Mouse (Mus musculus) urinary bladder, postnatal 10 days (tissue): ENCODE data around the gene Bscl2.
"Not testable (repeated sequence)": the region's sequence is repeated elsewhere in the genome, so short reads cannot be mapped to it uniquely, and the experiment has no call there.

ENCODE experiments used
- DNase-seq: peaks from one replicate; pipeline ENCODE4 v3.0.0; 2022; ENCODE audit warnings: low spot score

The Bscl2 gene

DNA sequence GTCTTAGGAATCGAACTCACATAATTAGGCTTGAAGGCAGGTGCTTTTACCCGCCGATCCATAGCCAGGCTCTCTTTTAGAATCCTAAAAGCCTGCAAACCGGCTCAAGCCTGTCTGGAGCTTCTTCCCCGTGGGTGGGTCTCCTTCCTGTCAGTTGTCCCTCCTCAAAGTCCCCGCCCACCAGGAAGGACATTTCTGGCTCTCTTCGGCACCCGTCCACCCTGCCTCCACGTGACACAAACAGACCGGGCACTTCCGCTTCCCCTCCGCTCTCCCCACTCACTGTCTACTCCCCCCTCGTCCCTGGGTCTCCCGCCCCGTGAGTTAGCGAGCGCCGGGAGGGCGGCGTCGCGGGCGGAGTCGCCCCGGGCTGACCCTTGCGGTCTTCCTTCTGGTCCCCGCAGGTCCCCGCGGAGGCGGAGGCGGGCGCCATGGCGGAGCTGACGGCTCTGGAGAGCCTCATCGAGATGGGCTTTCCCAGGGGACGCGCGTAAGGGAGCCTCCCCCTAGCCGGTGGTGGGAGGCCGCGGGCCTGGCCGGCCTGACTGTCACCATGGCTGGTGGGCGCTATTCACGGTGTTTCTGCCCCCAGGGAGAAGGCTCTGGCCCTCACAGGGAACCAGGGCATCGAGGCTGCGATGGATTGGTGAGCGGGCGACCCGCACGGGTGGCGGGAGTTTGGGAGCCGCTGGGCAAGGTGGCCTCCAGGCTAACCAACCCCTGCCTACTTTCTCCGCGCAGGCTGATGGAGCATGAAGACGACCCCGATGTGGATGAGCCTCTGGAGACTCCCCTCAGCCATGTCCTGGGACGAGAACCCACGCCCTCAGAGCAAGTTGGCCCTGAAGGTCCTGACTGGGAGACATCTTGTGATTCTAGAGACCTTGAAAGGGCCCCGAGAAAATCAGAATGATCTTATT, 34.3 kb downstream of the Bscl2 start, which contains the start of gene Ubxn1:
Ubxn1 (plus strand) TSS at position 230 of the 920 bp plus-strand sequence.
- DNase-seq: peak; percentile 86

GRCm38 (mm10) chr19:8872266-8872840, 35.1 kb downstream of the Bscl2 start:
- DNase-seq: no peak

DNA sequence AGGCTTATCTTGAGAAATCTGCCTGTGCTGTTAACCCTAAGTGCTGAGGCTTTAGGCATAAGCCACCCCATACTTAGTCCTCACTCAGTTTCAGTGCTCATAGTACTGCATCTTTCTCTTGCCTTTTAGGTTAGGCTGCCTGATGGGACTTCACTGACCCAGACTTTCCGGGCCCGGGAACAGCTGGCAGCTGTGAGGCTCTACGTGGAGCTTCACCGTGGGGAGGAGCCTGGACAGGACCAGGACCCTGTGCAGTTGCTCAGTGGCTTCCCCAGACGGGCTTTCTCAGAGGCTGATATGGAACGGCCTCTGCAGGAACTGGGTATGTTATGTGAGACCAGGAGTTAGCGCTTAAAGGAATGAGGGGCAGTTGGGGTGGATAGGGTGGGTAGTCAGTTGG, 37.8 kb downstream of the Bscl2 start:
- DNase-seq: no peak

DNA sequence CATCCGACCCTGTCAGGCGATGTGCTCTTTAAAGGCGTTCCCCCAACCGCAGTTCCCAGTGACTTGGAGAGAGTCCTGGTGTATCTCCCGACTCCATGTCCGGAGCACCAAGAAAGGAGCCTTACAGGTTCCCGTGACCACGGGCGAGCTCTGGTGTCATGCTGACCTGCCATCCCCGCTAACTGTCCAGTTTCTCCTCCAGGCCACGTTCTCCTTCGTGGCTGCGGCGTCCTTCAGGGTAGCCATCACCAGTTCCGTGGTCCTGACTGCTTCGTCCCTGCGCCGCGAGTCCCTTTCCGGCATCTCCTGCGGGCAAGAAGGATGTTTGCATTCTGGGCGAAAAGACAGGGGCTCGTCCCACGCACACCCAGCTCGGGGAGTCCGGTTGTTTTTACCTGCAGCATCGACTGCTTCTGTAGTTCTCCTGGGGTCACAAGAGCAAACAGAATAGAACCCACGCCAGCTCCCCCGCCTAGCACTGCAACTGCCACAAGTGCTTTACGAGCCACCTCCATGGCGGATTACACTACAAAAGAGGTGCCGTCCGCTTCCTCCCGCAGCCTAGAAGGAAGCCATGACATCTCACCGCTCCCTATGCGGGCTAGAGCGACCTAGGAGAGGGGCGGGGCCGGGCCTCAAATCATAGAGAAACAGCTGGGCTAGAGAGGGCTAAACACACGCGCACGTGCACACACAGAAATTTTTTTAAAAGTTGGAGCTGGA, 43.2 kb downstream of the Bscl2 start, which contains the start of gene Uqcc3:
Uqcc3 (minus strand) TSS at position 613 of the 723 bp plus-strand sequence.
- peak; percentile 54 for DNase-seq

DNA sequence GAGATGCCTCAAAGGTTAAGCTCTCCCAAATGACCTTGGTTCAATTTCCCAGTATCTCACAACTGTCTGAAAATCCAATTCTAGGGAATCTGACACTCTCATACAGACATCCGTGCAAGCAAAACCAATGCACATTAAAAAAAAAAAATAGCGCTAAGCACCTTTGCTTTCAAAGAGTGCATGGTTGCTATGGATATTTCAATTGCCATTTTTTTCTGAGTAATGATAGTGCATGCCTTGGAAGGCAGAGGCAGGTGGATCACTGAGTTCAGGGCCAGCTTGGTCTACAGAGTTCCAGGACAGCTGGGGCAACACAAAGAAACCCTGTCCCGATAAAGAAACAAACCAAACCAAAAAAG, 43.7 kb downstream of the Bscl2 start:
- DNase-seq: no peak

- no peak for DNase-seq
Measured at GRCm38 (mm10) chr19:8883616-8884015, 46.3 kb downstream of the Bscl2 start, which contains the start of the genes Lbhd1 and Gm49403. Gene Lbhd1, plus strand, starts transcription at chr19:8883732. Gene Gm49403, plus strand, starts transcription at chr19:8883930.

DNA sequence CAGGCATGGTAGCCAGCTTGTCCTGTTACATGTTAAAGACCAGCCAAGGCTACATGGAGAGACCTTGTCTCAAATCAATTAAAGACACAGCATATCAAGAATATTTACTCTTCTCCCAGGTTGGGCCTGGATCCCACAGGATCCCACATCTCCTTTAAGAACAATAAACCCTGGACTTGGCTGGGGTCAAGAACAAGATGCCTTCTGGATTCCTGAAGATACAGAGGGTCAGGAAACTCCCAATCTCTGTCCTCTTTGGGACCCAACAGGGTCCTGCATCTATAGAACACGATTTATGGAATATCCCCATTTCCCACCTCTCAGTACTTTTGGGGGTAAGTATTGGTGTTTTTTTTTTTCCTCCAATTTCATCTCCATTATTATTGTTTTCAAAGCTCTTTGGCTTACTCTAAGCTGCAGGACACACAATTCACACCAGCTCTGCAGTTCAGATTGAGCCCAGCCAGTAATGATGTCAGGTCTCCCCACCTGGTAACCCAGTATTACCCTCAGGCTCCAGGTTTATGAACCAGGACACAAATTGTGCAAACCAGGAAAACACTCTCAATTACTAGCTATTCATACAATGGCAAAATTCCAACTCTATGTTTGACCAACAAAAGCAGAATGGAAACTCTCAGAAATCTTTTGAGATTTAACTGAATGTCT, 49.8 kb downstream of the Bscl2 start:
- no peak for DNase-seq

GRCm38 (mm10) chr19:8887585-8888463, 50.6 kb downstream of the Bscl2 start:
- no peak for DNase-seq

GRCm38 (mm10) chr19:8888511-8889385, 51.5 kb downstream of the Bscl2 start, which contains the start of the genes 1810009A15Rik and Gm49416:
Gene 1810009A15Rik, plus strand, starts transcription at chr19:8888853.
Gene Gm49416, plus strand, starts transcription at chr19:8888926.
- DNase-seq: peak; percentile 83

DNA sequence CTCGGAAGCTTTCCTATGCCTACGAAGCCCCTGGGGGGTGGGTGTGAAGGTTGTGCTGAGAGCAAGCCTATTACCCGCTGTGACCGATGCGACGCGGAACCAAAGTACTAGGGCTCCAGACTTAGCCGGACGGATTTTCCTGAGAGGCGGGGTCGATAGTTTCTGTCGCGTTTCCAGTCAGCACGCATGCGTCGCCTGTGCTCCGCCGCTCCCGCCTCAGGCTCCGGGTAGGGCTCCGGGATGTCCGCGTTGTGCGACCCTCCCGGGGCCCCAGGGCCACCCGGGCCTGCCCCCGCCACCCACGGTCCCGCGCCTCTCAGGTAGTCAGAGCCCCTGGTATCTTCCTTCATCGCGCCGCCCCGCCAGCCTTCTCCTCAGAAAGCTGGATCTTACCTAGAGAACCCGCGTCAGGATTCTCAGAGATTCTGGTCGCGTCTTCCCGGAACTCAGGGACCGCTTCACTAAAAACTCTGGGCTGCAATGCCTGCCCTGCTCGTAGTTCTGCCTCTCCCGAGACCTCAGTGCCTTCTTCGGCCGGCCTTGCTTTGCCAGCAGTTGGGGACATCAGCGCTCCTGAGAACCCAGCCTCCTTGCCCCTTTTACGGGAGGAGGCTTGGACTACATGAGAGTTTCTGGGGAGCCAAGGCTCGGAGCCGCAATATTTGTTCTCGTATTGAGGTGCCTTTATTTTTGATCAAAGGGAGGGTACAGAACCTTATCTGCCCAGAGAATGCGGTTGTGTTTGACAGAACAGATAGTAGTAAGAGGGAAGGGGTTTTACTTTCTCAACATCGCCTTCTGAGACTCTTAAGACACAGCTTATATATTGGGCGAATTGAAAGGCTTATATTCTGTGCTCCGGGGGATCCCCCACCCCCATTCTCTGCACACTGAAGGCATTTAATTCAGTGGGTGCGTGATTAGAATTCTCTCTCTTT, 55.8 kb downstream of the Bscl2 start, which contains the start of gene Ints5:
Ints5 (plus strand) TSS at position 177 of the 938 bp plus-strand sequence.
- DNase-seq: no peak

DNA sequence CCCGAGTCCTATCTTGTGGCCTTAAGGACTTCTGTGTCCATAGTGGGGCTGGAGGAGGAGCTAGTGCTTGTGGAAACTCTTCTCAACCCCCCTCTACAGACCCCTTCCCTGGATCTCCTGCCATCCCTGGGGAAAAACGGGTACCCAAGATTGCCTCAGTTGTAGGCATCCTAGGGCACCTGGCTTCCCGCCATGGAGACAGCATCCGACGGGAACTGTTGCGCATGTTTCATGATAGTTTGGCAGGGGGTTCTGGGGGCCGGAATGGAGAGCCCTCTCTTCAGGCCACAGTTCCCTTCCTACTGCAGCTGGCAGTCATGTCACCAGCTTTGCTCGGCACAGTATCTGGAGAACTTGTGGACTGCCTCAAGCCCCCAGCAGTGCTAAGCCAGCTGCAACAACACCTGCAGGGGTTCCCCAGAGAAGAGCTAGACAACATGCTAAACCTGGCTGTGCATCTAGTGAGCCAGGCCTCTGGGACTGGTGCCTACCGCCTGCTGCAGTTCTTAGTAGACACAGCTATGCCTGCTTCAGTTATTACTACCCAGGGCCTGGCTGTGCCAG, 58.2 kb downstream of the Bscl2 start:
- no peak for DNase-seq

DNA sequence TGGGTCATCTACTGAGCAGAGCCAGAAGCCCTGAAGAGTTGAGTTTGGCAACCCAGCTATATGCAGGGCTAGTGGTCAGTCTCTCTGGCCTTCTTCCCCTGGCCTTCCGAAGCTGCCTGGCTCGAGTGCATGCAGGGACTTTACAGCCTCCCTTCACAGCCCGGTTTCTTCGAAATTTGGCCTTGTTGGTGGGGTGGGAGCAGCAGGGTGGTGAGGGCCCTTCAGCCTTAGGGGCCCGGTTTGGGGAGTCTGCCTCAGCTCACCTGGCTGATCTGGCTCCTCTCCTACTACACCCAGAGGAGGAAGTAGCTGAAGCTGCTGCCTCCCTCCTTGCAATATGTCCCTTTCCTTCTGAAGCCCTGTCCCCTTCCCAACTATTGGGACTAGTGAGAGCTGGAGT, 59.0 kb downstream of the Bscl2 start:
- DNase-seq: not testable (repeated sequence)

DNA sequence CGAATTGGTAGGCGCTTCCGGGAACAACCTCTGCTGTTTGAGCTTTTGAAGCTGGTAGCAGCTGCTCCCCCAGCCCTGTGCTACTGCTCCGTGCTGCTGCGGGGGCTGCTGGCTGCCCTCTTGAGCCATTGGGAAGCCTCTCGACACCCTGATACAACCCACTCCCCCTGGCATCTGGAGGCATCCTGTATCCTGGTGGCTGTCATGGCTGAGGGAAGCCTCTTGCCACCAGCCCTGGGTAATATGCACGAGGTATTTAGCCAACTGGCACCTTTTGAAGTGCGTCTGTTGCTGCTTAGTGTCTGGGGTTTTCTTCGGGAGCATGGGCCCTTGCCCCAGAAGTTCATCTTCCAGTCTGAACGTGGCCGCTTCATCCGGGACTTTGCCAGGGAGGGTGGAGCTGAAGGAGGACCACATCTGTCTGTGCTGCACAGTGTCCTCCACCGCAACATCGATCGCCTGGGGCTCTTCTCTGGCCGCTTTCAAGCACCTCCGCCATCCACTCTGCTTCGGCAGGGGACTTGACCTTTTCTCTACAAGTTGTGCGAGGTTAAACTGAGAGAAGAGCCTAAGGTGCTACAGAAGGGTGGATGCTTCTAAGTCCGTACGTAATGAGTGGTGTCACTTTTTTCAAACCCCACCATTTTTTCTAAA, 60.1 kb downstream of the Bscl2 start:
- DNase-seq: not testable (repeated sequence)

DNA sequence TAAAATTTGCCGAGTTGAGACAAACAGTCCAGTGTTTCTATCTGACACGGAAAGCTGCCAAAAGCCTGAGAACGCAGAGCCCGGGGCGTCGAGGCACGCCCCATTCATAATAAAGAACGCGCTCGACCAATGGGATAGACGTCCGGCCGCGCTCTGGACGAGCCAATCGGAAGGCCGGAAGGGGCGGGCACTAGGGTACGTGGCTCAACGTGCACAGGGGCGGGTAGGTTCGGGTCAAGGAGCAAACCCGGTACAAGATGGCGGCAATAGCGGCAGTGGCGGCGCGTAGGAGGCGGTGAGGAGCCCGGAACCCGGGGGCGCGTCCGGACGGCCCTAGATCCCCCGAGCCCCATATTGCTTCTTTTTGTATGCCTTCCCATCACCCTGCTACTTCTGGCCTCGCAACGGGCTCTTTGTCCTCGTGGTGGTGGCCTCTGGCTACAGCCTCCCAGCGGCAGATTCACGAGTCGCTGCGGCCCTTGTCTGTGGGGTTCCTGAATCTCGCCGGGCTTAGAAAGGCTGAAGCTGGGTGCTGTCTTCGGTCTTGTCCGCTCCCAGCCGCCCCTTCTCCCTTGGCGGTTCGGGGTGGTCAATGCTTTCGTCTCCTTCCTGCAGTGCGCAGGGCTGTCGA, 60.7 kb downstream of the Bscl2 start, which contains the start of gene Ganab:
Ganab (plus strand) TSS at position 207 of the 631 bp plus-strand sequence.
- peak; percentile 77 for DNase-seq
